Mouse (Mus musculus) MEL (cell line): ENCODE results near the gene Macrod2. TPM values are rescaled to one million over a fixed set of nuclear protein-coding genes. Genes with fewer than 3 reads are reported as not detected.

Experiments
- DNase-seq: peaks from one replicate; pipeline ENCODE4 v3.0.0; 2011; ENCODE audit warnings: low read depth, low spot score
- H3K27ac ChIP-seq: 2 replicates; pipeline ENCODE4 v1.5.1; 2012; ENCODE audit warnings: low read depth, mild to moderate bottlenecking, control low read depth, low read length, moderate library complexity; ENCODE audit not compliant: control insufficient read depth
- H3K27me3 ChIP-seq, 2 experiments: fragments of 150-350 bp in 1 of 2; sonication (generic) in 1 of 2; 2 replicates each; pipeline ENCODE4 v1.6.1; 2012; ENCODE audit warnings: low read length in 2 of 2, mild to moderate bottlenecking in 2 of 2, improper control_type of control experiment in 1 of 2, moderate library complexity in 1 of 2; ENCODE audit not compliant: insufficient read depth in 2 of 2, control insufficient read depth in 1 of 2
- H3K36me3 ChIP-seq, 2 experiments: 2 replicates each; pipeline ENCODE4 v1.6.1; 2012 to 2014; ENCODE audit warnings: low read length in 2 of 2, improper control_type of control experiment in 1 of 2, inconsistent platforms in 1 of 2, mild to moderate bottlenecking in 1 of 2; ENCODE audit not compliant: insufficient read depth in 2 of 2, control insufficient read depth in 1 of 2
- H3K4me1 ChIP-seq, 2 experiments: fragments of 150-350 bp in 1 of 2; sonication (generic) in 1 of 2; 2 replicates each; pipeline ENCODE4 v1.6.1; 2012; ENCODE audit warnings: low read length in 2 of 2, improper control_type of control experiment in 1 of 2, mild to moderate bottlenecking in 1 of 2; ENCODE audit not compliant: insufficient read depth in 2 of 2, control insufficient read depth in 1 of 2
- H3K4me3 ChIP-seq, 2 experiments: fragments of 150-350 bp in 1 of 2; sonication (generic) in 1 of 2; 2 replicates each; pipeline ENCODE4 v1.5.1; 2012; ENCODE audit warnings: low read depth in 2 of 2, low read length in 2 of 2, mild to moderate bottlenecking in 2 of 2, moderate library complexity in 2 of 2, control low read depth in 1 of 2, improper control_type of control experiment in 1 of 2; ENCODE audit not compliant: control insufficient read depth in 1 of 2, insufficient read depth in 1 of 2
- H3K79me2 ChIP-seq: 2 replicates; pipeline ENCODE4 v1.6.1; 2012; ENCODE audit warnings: mild to moderate bottlenecking, low read length, moderate library complexity; ENCODE audit not compliant: control insufficient read depth, poor library complexity, insufficient read depth
- H3K9ac ChIP-seq: 2 replicates; pipeline ENCODE4 v1.6.1; 2012; ENCODE audit warnings: low read depth, mild to moderate bottlenecking, control low read depth, low read length, moderate library complexity; ENCODE audit not compliant: control insufficient read depth, poor library complexity, severe bottlenecking
- H3K9me3 ChIP-seq: fragments of 150-350 bp; sonication (generic); replicated peaks from 2 replicates; pipeline ENCODE4 v1.6.1; 2012; ENCODE audit warnings: mild to moderate bottlenecking, low read length, improper control_type of control experiment, moderate library complexity; ENCODE audit not compliant: insufficient read depth
- CHD1 ChIP-seq: IDR thresholded peaks from 2 replicates; pipeline ENCODE4 v1.6.1; 2012; ENCODE audit warnings: low read depth, mild to moderate bottlenecking, inconsistent platforms, low read length, improper control_type of control experiment
- ELF1 ChIP-seq: IDR thresholded peaks from 2 replicates; pipeline ENCODE4 v1.6.1; 2014; ENCODE audit warnings: low read depth, mild to moderate bottlenecking, inconsistent platforms, low read length, improper control_type of control experiment, moderate library complexity
- ETS1 ChIP-seq: IDR thresholded peaks from 2 replicates; pipeline ENCODE4 v1.6.1; 2012; ENCODE audit warnings: low read depth, mild to moderate bottlenecking, inconsistent platforms, low read length, improper control_type of control experiment, moderate library complexity
- GABPA ChIP-seq: IDR thresholded peaks from 2 replicates; pipeline ENCODE4 v1.6.1; 2012; ENCODE audit warnings: low read depth, mild to moderate bottlenecking, inconsistent platforms, low read length, improper control_type of control experiment, moderate library complexity
- GATA1 ChIP-seq: IDR thresholded peaks from 2 replicates; pipeline ENCODE4 v1.6.1; 2011; ENCODE audit warnings: low read depth, low read length, improper control_type of control experiment
- HCFC1 ChIP-seq: IDR thresholded peaks from 2 replicates; pipeline ENCODE4 v1.6.1; 2012; ENCODE audit warnings: low read depth, mild to moderate bottlenecking, inconsistent platforms, low read length, improper control_type of control experiment, moderate library complexity
- MAZ ChIP-seq: IDR thresholded peaks from 2 replicates; pipeline ENCODE4 v1.6.1; 2012; ENCODE audit warnings: low read depth, mild to moderate bottlenecking, inconsistent platforms, low read length, improper control_type of control experiment
- MEF2A ChIP-seq: IDR thresholded peaks from 2 replicates; pipeline ENCODE4 v1.6.1; 2014; ENCODE audit warnings: low read depth, mild to moderate bottlenecking, inconsistent platforms, low read length, improper control_type of control experiment; ENCODE audit not compliant: poor library complexity, insufficient replicate concordance, severe bottlenecking; ENCODE audit errors: extremely low read depth
- MYB ChIP-seq: IDR thresholded peaks from 2 replicates; pipeline ENCODE4 v1.6.1; 2011; ENCODE audit warnings: mild to moderate bottlenecking, low read depth, low read length, improper control_type of control experiment
- MYC ChIP-seq: IDR thresholded peaks from 2 replicates; pipeline ENCODE4 v1.6.1; 2011; ENCODE audit warnings: low read depth, mild to moderate bottlenecking, low read length, improper control_type of control experiment, moderate library complexity
- POLR2A ChIP-seq, 2 experiments: IDR thresholded peaks; 2 replicates each; pipeline ENCODE4 v1.6.1; 2011 to 2012; ENCODE audit warnings: low read length in 2 of 2, mild to moderate bottlenecking in 2 of 2, control low read depth in 1 of 2, improper control_type of control experiment in 1 of 2, low read depth in 1 of 2, moderate library complexity in 1 of 2; ENCODE audit not compliant: control insufficient read depth in 1 of 2, insufficient read depth in 1 of 2, poor library complexity in 1 of 2
- POLR2AphosphoS2 ChIP-seq: IDR thresholded peaks from 2 replicates; pipeline ENCODE4 v1.6.1; 2011; ENCODE audit warnings: low read length, improper control_type of control experiment
- SMC3 ChIP-seq: IDR thresholded peaks from 2 replicates; pipeline ENCODE4 v1.6.1; 2011; ENCODE audit warnings: low read depth, low read length, improper control_type of control experiment
- TBP ChIP-seq: IDR thresholded peaks from 2 replicates; pipeline ENCODE4 v1.8.0; 2011; ENCODE audit warnings: low read depth, low read length, improper control_type of control experiment
- TCF12 ChIP-seq: IDR thresholded peaks from 2 replicates; pipeline ENCODE4 v1.6.1; 2014; ENCODE audit warnings: low read depth, mild to moderate bottlenecking, inconsistent platforms, low read length, improper control_type of control experiment, moderate library complexity
- UBTF ChIP-seq: IDR thresholded peaks from 2 replicates; pipeline ENCODE4 v1.6.1; 2012; ENCODE audit warnings: low read depth, mild to moderate bottlenecking, inconsistent platforms, low read length, improper control_type of control experiment, moderate library complexity, borderline replicate concordance; ENCODE audit not compliant: insufficient read depth
- USF1 ChIP-seq: IDR thresholded peaks from 2 replicates; pipeline ENCODE4 v1.6.1; 2014; ENCODE audit warnings: low read depth, mild to moderate bottlenecking, inconsistent platforms, low read length, improper control_type of control experiment, moderate library complexity
- USF2 ChIP-seq, 2 experiments: IDR thresholded peaks; 2 replicates each; pipeline ENCODE4 v1.6.1; 2011 to 2012; ENCODE audit warnings: improper control_type of control experiment in 2 of 2, low read length in 2 of 2, borderline replicate concordance in 1 of 2, inconsistent platforms in 1 of 2, low read depth in 1 of 2, mild to moderate bottlenecking in 1 of 2; ENCODE audit not compliant: insufficient read depth in 1 of 2
- ZC3H11A ChIP-seq: IDR thresholded peaks from 2 replicates; pipeline ENCODE4 v1.6.1; 2012; ENCODE audit warnings: low read depth, mild to moderate bottlenecking, inconsistent platforms, low read length, improper control_type of control experiment
- ZKSCAN1 ChIP-seq: IDR thresholded peaks from 2 replicates; pipeline ENCODE4 v1.6.1; 2012; ENCODE audit warnings: low read depth, mild to moderate bottlenecking, inconsistent platforms, low read length, improper control_type of control experiment, moderate library complexity
- ZMIZ1 ChIP-seq: IDR thresholded peaks from 2 replicates; pipeline ENCODE4 v1.6.1; 2012; ENCODE audit warnings: low read depth, mild to moderate bottlenecking, inconsistent platforms, low read length, improper control_type of control experiment, moderate library complexity
- ZNF384 ChIP-seq: IDR thresholded peaks from 2 replicates; pipeline ENCODE4 v1.6.1; 2012; ENCODE audit warnings: low read depth, mild to moderate bottlenecking, inconsistent platforms, low read length, improper control_type of control experiment
- polyA plus RNA-seq, 2 experiments: library from polyadenylated mRNA; stranded (reverse) in 1 of 2; unstranded in 1 of 2; fragments of >175 nt in 1 of 2; fragments of >200 nt in 1 of 2; gene quantifications; 2 replicates each; pipeline versions ENCODE4 v1.2.1 to v1.2.4; 2012; ENCODE audit warnings: low replicate concordance in 2 of 2, low read depth in 1 of 2; ENCODE audit not compliant: insufficient read length in 2 of 2, insufficient read depth in 1 of 2, missing spikeins in 1 of 2
- total RNA-seq: library from RNA; depleted of rRNA; stranded (reverse); fragments of 300-350 nt; gene quantifications from 2 replicates; pipeline ENCODE4 v1.2.3, GENCODE M21; 2012

Gene Macrod2
- total and polyA plus RNA-seq, 3 experiments, result not detected

DNA sequence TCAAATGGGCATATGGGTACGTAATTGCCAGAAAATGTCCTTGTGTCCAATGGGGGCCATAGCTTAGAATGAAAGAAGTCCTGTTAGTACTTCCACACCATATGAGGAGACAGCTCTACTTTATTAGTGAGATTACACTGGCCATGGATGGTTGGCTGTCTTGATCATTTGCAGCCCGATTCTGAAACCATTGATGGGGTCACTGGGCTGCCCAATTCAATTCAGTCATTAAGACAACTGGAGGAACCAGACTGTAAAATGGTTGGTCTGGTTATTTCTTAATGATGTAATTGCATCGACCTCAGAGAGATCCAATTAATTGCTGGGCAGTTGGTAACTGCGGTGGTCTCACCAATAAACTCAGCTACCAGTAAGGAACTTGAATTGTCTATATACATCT, 1734.1 kb downstream of the Macrod2 start:
- no peak for TF ChIP-seq ZNF384
- TF ChIP-seq ELF1, result no peak
- no peak for TF ChIP-seq ZKSCAN1
- no peak for TF ChIP-seq UBTF
- TF ChIP-seq POLR2AphosphoS2, result no peak
- TF ChIP-seq TBP, result no peak
- no peak for TF ChIP-seq MYB
- TF ChIP-seq ZC3H11A, result no peak
- TF ChIP-seq MYC, result no peak
- TF ChIP-seq USF2 (IDR thresholded peaks at IDR 0.05; ENCODE audit: borderline replicate concordance in 1 of 2, insufficient read depth in 1 of 2, low read depth in 1 of 2, low read length in 2 of 2), result no peak
- TF ChIP-seq HCFC1, result no peak
- TF ChIP-seq MEF2A, result no peak
- no peak for TF ChIP-seq CHD1
- no peak for TF ChIP-seq GABPA
- TF ChIP-seq ZMIZ1, result no peak
- TF ChIP-seq SMC3, result no peak
- TF ChIP-seq POLR2A (IDR thresholded peaks at IDR 0.05; ENCODE audit: control insufficient read depth in 1 of 2, insufficient read depth in 1 of 2, low read depth in 1 of 2, low read length in 2 of 2, poor library complexity in 1 of 2), result no peak
- TF ChIP-seq, all 39 proteins: peak for 0
- no peak for DNase-seq

DNA sequence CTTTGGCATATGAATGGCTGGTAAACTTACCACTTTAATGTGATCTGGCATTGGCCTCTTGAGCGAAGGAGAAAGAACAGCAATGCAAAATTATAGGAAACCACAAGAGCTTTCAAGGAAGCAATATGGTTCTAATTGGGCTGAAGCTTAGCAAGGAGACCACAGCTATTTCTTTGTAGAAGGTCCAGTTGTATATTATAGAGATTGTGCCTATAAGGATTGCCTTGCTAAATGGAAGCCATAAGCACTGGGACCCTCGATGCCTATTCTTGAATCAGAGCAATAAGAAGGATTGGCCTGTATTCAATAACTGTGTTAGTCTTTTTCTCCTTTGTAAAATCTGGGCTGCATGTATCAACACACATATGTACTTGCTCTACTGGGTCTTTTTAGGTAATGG, 1754.2 kb downstream of the Macrod2 start:
- Histone ChIP-seq H3K79me2 (no peaks in the 10 kb centered on the region), H3K27me3 (no peaks in the 10 kb centered on the region), H3K27ac (no peak overlapping the region), H3K9ac (no peak overlapping the region), H3K4me1 (no peaks in the 10 kb centered on the region), H3K36me3 (no peaks in the 10 kb centered on the region)
- no peak for DNase-seq
- TF ChIP-seq GATA1, result no peak
- TF ChIP-seq TCF12, result no peak
- no peak for TF ChIP-seq MAZ
- no peak for TF ChIP-seq USF1
- TF ChIP-seq ETS1, result no peak
- TF ChIP-seq, all 39 proteins: peak for 0
- H3K4me3 ChIP-seq, result no peak overlapping the region
- H3K9me3 ChIP-seq, result no peaks in the 10 kb centered on the region

More for the DNA sequence above, 1734.1 kb downstream of the Macrod2 start:
- Histone ChIP-seq H3K27me3 (no peaks in the 10 kb centered on the region), H3K4me3 (no peak overlapping the region), H3K79me2 (no peaks in the 10 kb centered on the region), H3K27ac (no peak overlapping the region), H3K36me3 (no peaks in the 10 kb centered on the region), H3K9me3 (no peaks in the 10 kb centered on the region), H3K9ac (no peak overlapping the region), H3K4me1 (no peaks in the 10 kb centered on the region)
